Mouse (Mus musculus) heart, postnatal 4 days (tissue): ENCODE measurements around the gene Brip1. TPM values are rescaled to one million over a fixed set of nuclear protein-coding genes. Genes with fewer than 3 reads are reported as not detected.

Source experiments
- DNase-seq: peaks from one replicate; pipeline ENCODE4 v3.0.0; 2021
- total RNA-seq, 2 experiments: library from RNA; stranded (reverse); gene quantifications; 2 replicates each; pipeline ENCODE4 v1.2.3; 2021

Brip1 gene
- total RNA-seq, 2 experiments from 2014 or later = 5.2 to 5.6 TPM

DNA sequence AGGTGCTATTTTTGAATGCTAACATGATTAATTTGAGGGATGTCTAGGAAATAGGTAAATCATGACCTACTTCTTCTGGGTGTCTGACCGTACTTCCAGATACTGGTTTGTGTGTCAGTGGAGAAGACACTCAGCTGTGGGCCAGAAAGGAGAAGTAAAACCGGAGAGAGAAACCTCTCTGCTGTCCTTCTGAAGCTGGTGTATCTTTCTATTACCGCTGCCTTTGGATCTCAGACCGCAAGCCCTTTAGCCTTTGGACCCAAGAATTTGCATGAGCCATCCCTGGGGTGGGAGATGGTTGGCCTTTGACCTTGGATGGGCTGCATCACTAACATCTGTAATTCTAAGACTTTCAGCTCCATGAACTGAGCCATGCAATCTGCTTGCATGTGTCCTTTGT is 93.7 kb downstream of the Brip1 start:
- no peak for DNase-seq

DNA sequence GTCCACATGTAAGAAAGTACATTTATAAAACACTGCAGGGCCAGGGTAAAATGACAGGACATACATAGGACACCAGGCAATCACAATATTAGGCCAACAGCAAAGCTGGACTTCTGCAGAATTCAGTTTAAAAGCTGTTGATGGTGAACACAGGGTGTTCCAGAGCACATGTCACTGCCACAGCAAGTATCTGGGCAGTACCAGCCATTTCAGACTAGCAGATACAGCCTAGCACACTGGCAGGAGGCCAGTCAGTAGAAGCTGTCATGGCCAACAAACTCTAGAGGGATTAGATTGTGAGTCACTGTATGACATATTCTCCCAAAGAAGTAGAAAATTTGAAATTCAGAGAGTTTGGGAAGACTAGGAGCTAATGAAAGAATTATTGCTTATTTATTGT is 94.4 kb downstream of the Brip1 start:
- DNase-seq = peak; percentile 25

DNA sequence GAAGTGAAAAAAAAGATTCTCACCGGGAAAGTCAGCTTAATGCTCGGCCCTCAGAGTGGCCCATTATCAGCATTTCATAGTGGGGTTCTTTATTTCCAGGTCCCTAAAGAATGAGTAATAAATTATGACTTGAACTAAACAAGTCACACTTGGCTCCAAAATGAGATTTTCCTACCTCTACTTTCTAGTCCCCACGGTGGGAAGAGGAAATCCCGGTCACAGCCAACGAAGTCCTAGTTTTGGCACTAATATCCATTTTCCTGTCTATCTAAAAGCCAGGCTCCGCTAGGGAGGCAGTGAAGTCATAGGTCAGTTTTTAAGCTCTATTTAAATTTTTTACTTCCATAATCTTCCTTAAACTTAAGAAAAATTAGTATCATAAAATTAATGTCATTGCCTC is 99.8 kb downstream of the Brip1 start:
- no peak for DNase-seq

DNA sequence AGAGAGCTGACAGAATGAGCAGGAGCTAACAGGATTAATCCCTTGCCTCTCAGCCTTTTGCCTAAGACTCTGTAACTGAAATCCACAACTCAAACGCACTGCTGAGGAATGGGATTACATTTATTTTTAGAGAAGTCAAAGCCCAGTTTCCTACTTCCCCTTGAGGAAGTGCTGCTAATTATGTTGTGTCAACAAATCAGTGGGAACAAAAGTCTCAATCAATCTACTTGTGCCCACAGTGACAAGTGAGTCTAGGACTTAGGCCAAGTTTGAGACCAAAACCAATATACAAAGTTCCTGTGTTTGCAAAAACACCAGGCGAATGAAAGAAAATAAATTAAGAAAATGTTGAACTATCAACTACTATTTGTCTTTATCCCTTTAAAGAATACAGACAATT is 101.7 kb downstream of the Brip1 start:
- DNase-seq = no peak

DNA sequence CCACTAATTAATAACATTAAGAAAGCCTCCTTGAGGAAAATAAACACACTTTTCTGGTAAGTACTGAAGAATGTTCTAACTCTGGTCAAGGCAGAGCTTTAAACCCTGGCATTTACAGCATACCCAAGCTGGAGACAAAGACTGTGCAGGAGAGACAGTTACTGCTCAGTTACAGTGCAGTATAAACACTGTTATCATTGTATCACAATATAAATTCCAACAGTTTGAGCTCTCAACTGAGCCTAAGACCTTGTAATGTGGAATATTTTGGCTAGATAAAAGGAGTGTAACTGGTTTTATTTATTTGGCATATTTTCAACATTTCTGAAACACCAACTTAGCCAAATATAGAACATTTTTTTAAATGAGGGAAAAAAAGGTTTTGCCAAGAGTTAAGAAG is 112.2 kb downstream of the Brip1 start:
- DNase-seq = no peak

DNA sequence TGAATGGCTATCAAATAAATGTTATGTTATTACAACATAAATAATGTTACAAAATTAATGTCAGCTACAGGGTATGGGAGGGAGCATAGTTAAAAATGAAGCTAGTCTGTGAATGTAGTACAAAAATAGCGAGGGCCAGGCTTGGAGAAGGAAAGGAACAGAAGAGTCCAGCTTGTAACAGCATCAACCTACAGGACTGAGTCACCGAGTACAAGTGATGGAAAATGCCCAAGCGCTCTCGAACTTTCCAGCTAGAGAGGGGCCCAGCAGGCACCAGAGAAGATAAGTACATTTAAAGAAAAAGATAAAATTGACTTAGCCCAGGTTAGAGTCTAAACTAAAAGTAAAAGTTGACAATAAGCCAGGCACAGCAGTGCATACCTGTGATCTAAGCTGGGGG is 116.5 kb downstream of the Brip1 start:
- DNase-seq = no peak

DNA sequence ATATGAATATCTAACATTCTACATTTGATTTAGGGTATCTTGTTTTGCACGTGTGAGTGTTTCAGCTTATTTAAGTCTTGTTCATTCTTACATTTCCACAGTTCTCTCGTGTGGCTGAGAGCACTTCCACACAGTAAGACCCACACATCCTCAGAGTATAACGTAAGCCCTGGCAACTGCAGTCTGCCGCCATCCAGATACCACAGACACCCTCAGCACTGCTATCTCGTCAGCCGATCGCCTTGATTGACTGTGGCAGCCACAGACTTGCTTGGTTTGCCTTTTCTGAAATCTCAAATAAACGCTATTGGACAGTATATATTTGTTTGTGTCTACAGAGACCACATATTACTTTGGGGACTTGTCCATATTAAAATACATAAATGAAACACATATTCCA is 123.0 kb downstream of the Brip1 start:
- no peak for DNase-seq

DNA sequence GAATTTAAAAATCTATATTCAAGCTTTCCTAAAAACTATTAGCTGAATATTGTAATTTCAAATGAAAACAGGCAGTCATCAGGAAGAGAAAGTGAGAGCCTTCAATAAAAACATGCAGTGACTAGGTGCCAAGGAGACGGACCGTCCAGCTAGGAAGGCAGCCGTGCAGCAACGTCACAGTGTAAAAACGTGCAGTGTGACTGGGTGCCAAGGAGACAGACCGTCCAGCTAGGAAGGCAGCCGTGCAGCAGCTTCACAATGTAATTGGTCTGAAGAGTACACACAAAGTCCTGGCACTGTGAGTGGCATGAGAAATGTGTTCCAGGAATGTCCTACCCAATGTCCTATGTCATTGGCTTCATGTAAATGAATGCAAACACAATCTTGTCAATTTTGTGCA is 124.0 kb downstream of the Brip1 start:
- no peak for DNase-seq

DNA sequence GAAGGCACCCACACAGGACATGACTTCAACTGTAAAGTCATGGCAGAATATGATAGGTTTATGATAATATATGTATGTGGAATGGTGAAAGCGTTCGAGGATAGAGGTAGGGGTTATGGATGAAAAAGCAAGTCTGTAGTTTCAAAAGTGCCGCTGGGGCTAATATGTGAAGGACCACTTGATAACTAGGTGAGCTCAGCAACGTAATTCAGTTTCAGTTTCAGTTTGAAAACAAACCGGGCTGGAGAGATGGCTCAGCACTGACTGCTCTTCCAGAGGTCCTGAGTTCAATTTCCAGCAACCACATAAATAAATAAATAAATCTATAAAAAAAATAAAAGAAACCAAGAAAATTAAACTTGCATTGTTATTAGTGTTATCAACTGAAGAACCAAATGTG is 124.6 kb downstream of the Brip1 start:
- DNase-seq = no peak

DNA sequence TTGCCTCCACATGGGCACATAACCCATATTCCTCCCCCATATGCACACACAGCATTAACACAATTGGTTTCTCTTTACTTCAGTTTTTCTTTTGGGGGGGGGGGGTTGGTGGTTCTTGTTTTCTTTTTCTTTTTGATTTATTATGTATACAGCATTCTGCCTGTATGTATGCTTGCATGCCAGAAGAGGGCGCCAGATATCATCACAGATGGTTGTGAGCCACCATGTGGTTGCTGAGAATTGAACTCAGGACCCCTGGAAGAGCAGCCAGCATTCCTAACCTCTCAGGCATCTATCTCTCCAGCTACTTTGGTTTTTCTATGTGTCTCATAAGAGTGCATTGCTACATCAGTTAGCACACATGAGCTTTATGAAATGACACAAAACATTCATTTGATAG is 125.6 kb downstream of the Brip1 start:
- no peak for DNase-seq

DNA sequence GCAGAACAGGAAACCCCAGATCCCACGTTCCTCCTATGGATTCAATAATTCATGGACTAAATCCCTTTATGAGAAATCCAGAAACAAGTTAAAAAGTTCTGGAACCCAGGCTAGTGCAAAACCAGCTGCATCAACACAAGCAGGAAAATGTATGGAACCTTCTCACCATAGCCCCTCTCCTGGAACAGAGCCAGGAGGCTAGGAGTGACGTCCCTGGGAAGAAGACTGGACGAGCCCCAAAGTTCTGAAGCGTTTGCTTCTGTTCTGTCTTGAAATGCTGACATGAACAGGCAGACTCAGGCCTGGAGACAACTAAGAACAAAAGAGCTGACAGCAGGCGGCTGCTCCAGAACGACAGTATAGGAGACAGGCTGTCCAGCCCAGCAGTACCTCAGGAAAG is 132.3 kb downstream of the Brip1 start:
- no peak for DNase-seq

DNA sequence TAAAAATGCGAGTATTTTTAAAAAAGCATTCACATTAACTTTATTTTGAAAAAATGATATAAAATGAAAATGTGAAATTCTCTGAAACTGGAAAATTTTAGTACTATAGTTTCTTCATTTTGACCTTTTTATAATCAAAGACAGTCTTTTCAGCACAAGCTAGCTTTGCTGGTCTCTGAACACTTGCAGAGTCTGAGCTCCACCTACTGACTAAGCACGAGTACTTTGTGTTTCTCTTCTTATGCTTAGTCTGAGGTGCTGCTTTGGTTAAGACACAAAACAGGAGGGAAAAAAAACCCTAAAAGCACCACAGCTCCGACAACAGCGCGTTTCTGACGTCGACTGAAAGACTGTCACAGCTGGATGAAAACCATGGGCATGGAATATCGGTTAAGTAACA is 133.8 kb downstream of the Brip1 start:
- peak; percentile 12 for DNase-seq

DNA sequence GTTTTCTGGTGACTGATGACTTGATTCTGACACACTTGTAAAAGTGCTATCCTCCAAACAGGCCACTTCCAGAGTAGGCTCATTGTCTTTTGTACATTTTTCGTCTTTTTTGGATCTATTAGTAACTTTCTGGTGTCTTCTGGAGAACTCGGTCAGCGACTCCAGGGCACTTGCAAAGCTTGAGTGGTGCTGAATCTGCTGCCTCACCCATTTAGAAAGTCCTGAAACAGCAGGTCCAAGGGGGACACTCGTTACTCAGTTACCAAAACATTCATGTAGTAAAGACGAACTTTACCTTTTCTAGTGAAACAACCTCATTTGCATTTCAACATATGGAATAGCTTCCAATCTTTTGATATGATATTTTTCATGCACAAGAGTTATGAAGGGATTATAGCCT is 136.1 kb downstream of the Brip1 start:
- no peak for DNase-seq

DNA sequence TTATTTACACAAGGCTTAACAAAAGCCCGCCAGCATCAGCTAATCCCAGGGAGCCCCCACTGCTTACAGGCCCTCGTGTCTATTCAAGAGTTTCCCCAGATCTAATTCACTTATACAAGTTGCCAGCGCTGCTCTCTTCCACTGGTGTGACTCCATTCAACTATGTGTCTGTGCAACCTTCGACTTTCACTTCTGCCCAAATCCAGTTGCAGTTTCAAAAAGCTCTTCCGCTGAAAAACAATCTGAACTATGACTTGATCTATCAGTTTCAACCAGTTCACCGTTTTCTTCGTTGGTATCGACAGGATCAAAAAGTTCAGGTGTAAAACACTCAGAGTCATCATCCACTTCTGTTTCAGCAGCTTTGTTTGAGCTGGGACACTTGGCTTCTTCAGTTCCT is 139.8 kb downstream of the Brip1 start:
- no peak for DNase-seq

DNA sequence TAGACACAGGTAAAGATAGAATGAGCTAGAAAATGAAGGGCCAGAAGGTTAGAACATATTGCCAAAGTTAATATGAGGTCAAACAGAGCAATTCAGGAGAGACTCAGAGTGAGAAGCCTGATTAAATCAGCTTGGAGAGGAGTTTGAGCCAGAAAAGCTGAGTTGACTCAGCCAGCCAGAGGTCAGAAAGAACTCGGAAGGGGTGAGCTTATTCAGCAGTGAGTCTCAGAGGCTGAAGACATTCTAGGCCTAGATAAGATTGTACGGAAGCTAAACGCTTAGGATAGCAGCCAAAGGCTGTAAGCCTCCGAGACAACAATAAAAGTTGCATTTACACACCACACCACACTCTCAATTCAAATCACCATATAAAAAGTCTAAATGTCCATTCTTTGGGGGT is 141.9 kb downstream of the Brip1 start:
- DNase-seq = no peak

DNA sequence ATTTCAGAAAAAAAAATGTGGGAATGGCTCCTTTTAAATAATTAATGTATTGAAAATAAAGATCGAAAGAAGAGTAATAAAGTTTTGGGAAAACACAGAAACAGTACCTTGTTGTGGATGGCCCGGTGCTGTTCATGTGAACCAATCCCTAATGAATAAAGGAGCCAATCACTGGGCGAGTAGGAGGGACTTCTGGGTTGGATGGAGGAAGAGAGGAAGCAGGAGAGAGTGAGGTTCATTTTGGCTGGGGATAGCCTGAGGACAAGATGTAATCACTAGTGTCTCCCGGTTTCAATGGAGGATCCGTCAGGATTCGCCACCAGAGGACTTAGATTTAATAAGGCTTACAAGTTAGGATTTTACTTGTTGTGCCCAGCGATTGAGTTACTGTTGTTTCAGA is 145.2 kb downstream of the Brip1 start:
- DNase-seq = no peak

DNA sequence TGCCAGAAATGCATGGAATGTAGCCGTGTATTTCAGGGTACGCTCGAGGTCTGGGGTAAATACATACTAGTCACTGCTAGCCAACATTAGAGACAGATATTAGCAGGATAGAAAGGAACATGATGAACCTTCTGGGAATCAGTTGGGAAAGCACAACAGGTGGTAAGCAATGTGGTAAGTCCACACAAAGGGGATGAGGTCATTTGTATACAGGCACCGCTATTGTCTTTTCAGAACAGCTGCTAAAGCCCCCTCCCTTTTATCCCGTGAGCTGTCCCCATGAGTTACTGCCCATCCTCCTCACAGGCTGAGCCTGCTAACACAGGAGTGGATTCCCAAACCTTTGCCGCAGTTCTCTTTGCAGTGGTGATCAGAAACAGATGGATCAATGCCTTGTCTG is 149.6 kb downstream of the Brip1 start:
- DNase-seq = no peak

DNA sequence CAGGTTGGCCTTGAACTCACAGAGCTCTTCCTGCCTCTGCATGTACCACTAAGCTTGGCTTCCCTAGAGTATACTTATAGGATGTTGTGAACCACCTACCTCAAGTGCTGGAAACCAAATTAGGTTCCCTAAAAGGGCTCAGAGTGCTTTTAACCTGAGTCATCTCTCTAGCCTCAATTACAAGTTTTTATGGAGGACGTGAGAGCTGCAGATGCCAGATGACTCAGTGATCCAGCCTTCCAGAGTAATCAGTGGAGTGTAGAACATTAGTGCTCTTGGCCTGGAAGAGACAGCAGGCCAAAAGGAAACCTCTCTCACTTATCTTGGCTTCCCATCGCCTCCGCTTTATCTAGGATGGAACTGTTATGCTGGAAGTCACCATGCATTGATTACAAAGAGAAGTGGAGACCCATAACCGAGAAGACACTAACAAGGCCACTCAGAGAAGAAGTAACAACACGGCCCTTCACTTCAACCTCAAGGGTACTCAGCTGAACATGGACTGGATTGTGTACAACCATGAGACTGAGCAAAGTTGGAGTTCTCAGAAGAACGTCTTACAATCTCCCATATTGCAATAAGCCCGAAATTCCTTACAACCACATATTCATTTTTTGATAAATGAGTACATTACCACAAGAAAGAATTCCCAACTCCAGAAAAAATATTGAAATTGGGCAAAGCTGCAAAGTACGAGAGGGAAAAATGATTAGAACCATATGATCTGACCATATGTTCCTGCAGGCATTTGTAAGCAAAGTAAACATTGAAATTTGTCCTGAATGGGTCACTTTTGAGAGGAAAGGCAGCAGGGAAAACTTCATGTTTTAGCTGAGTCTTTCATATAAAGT is 150.3 kb downstream of the Brip1 start:
- DNase-seq = no peak

DNA sequence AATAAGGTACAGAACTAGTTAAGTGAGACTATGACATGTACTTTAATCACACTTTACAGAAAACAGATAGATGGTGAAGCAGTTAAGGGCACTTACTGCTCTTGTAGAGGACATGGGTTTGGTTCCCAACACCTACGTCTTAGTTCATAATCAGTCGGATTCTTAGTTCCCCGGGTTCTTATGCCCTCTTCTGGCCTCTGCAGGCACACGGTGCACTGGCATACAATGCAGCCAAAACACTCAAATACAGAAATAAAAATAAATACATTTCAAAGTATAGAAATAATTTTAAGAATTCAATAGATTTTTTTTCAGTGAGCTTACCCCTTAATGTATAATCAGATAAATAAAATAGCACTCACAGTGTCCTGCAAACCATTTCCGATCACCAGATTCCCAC is 161.0 kb downstream of the Brip1 start:
- no peak for DNase-seq

DNA sequence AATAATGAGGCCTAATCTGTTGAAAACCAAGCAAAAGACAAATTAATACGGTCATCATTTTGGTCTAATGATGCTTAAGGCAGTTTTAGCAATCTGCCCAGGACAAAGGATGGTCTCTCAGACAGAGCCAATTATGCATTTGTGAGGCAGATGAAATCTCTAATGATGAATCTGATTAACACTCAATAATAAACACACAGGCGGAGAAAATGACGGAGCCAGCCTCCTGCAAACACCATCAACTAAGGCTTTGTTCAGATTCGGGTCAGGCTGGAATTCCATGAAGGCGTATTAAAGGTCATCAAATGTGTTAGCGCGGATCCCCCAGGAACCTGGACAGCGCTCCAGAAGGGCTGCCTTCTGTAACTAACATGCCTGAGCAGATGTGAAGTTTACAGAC is 161.6 kb downstream of the Brip1 start:
- DNase-seq = no peak

DNA sequence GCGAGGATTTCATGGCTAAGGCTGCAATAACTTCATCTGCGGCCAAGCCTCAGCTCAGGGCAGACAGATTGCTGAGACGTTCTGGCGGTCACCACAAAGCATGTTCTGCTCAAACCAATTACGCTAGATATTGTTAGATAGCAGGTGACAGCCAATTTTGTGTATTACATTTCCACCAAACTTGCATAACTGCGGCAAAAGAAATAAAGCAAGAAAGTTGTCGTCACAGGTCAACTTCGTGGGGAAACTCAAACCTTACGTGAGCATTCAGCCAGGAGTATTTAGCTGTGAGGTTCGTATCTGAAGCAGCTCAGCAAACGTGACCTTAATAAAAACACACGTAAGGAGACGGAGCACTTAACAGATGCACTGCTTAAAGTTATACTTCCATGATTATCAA is 162.3 kb downstream of the Brip1 start:
- DNase-seq = no peak

DNA sequence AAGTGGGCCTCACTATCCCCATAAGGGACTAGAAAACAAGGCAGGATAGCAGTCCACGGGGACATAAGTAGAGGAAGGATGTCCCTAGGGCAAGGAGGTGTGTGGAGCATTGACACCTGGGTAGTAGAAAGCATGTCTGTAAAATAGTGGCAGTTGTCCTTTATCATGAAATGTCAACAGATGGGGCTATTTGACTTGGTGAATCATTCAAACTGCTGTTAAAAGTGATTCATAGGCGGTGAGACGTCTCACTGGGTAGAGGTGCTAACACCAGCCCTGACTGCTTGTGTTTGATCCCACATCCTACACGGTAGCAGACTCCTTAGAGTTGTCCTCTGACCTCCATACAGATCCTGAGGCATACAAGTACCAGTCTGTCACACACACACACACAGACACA is 168.1 kb downstream of the Brip1 start:
- DNase-seq = no peak

DNA sequence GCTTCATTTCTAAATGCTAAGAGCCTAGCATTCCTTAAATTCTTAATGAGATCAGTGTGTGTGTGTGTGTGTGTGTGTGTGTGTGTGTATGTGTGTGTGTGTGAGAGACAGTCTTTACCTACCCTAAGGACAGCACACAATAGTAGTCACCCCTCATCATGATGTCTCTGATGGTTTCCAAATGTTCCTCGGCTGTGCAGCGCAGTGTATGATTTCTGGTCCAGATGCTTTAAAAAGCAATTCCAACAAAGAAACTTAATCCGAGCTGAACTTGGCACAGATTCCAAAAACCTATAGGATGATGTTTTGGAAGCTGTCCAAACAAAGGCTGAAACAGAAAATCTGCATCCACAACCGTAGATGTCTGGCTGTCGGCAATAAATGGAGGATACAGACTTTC is 173.0 kb downstream of the Brip1 start:
- no peak for DNase-seq

DNA sequence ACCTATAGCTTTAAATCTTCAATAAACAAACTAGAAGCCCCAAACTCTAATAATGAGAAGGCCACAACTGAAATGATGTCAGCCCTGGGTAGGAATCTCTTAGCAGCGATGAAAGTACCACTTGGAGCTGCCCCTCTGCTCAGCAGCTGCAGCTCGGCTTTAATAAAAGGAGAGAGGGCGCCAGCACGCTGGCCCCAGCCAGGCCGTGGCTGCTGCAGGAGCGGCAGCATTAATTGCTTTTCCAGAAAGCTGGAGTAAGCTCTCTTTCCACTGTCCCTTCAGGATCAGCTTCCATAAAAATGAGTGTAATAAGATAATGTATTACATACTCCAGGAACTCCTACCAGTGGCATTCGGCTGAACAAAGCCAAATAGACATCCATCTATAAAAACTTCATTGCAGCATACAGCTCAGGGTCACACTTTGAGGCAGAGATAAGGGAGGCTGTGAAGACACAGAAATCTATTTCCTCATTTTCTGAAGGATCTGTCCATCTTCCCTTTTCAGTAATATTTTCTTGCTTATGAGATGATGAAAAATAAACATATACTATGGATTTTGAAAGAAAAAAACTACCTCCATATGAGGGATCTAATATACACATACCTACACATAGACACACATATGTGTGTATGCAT is 174.3 kb downstream of the Brip1 start:
- no peak for DNase-seq

DNA sequence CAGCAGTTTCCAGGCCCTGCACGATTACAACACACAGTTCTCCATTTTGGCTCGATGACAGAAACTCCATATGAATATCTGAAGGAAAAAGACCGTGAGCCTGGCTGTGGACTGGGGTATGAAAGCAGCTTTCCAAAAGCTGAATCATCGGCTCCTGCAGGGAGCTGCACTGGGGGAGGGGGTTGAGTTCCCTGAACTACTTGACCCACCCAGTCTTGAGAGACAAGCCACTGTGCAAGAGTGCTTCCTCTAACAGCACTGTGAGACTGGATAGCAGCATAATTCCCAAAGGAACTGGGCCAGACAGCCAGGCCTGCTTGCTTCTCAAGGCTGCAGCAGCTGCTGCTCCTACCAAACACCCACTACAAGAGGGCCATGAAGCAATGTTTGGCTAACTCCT is 178.6 kb downstream of the Brip1 start:
- peak; percentile 43 for DNase-seq
